Mouse (Mus musculus) kidney, postnatal 14 days (tissue): ENCODE results near the gene Draxin.
A peak's percentile ranks its signal among the peaks of the same experiment; 100 is the strongest.

Experiments
- DNase-seq: peaks from one replicate; pipeline ENCODE4 v3.0.0; 2022; ENCODE audit warnings: mixed read lengths

Draxin gene

GRCm38 (mm10) chr4:148114758-148115391 is 15.6 kb downstream of the Draxin start:
- peak; percentile 83 for DNase-seq

- no peak for DNase-seq
Observed at GRCm38 (mm10) chr4:148112519-148112918, 18.0 kb downstream of the Draxin start.

GRCm38 (mm10) chr4:148109215-148109614 is 21.3 kb downstream of the Draxin start:
- DNase-seq, result no peak

GRCm38 (mm10) chr4:148108565-148109100 is 21.9 kb downstream of the Draxin start:
- DNase-seq, result no peak

- peak; percentile 29 for DNase-seq
Observed at GRCm38 (mm10) chr4:148107621-148108291, 22.7 kb downstream of the Draxin start.

DNA sequence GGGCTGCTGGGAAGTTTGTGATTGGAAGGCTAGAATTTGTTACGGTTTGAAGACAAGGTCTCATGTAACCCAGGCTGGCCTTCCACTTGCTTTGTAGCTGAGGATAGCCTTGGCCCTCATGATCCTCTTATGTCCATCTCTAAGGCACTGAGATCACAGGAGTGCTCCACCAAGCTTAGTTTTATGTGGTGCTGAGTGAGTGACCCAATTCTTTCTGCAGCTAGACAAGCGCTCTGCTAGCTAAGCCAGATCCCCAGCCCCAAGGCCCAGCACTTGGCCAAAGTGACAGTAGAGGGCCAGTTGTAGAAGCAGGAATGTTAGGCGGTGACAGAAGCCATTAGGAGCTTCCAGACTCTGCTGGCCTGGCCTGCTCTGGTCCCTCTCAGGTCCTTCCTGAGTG is 26.4 kb downstream of the Draxin start:
- no peak for DNase-seq

DNA sequence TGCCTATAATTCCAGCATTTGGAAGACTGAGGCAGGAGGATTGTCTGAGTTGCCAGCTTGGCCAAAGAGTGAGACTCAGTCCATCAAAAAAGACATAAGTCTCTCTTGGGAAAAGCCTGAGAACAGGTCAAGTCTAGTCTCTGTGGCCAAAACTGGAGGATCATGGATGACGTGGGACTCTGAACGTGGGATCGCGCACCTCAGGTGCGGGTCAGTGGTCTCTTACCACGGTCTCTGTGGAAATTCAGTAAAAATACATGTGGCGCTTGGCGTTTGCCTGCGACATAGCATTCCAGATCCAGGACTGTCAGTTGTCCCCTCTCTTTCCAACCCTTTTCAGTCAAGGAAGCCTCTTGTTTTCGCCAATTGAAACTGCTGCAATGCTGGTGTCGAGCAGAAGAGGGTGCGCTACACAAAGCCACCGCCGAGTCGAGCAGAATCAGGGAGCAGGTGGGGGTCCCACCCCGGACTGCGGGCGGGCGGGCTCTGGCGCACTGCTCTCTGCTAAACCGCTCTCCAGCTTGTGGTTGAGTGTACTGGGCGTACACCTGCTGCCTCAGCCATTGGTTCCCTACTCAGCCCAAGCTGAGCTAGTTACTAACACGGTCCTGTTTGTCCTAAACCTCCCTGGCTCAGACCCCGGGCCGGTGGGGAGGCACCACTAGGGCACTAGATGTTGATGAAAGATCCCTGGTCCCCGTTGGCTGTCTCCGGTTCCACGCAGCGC is 28.5 kb downstream of the Draxin start:
- DNase-seq, result peak; percentile 63

- DNase-seq, result no peak
Observed at GRCm38 (mm10) chr4:148098666-148099065, 31.8 kb downstream of the Draxin start.

DNA sequence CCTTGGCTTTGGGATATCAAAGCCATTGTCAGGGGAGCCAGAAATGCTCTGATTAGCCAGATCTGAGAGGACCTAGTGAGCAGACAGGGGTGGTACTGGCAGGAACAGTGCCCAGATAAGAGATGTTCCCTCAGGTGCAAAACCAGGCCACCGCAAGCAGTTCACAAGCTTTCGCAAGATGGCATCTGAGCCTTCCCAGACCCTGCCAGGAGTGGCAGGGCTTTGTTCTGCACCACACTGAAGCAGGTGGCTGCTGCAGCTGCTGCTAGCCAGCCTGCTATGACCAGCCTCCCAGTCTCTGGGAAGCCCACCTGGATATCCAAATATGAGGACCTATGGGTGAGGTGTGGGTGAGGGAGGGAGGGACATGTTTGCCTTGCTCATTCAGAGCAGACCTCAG is 32.6 kb downstream of the Draxin start:
- no peak for DNase-seq

- no peak for DNase-seq
Observed at GRCm38 (mm10) chr4:148095081-148095480, 35.4 kb downstream of the Draxin start.

DNA sequence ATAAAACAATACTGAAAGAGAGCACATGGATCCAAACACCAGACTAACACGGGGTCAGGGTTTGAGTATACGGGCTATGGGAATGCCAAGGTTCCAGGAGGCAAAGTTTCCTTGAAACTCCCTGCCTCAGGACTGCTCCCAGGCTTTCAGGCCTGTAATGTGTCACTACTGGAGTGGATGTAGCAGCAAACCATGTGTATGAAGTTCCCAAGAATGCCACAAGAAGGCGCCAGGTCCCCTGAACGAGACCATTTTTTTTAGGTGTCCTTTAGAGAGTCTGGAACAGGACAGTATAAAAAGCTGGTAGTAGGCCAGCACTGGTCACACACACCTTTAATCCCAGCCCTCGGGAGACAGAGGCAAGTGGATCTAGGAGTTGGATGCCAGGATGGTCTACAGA is 36.3 kb downstream of the Draxin start:
- no peak for DNase-seq

DNA sequence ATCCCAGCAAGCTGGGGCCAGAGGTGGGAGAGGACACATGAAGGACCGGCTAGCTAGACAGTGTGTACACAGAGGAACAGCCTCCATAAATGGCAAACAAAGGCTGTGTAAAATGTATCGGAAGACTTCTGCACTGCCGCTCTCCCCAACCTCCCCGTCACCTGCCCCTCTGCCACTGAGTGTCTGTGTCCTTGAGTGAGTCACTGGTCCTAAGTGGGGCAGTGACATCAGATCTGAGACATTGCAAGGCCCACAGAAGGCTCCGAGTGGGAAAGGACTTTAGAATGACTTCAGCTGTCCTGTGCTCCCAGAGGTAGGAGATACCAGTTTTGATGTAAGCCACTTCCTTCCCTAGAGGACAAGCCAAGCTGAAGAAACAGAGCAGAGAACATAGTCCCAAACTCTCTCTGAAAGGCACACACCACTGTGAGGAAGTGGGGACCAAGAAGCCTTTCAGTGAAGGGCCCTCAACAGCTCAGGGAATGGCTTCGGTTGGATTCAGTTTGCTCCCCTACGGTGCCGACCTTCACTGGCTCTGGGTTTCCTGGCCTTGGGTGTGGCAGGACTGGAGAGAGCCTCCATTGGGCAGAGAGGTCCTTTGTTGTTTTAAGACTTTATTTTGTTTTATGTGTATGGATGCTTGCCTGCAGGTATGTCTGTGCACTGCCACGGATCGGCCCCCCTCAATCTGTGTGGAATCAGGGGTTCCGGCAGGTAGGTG is 37.8 kb downstream of the Draxin start:
- DNase-seq, result no peak

DNA sequence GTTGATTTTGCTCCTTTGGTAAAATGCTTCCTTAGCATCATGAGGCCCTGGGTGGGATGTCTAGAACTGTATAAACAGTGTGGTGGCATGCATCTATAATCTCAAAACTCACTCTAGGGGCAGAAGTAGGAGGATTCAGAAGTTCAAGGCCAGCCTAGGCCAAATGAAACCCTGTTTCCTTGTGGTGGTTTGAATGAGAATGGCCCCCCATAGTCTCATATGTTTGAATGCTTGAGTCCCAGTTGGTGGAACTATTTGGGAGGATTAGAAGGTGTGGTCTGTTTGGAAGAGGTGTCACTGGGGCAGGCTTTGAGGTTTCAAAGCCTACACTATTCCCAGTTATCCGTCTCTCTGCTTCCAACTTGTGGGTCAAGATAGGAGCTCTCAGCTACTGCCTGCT is 39.3 kb downstream of the Draxin start:
- no peak for DNase-seq

GRCm38 (mm10) chr4:148089166-148089565 is 41.3 kb downstream of the Draxin start:
- DNase-seq, result no peak

DNA sequence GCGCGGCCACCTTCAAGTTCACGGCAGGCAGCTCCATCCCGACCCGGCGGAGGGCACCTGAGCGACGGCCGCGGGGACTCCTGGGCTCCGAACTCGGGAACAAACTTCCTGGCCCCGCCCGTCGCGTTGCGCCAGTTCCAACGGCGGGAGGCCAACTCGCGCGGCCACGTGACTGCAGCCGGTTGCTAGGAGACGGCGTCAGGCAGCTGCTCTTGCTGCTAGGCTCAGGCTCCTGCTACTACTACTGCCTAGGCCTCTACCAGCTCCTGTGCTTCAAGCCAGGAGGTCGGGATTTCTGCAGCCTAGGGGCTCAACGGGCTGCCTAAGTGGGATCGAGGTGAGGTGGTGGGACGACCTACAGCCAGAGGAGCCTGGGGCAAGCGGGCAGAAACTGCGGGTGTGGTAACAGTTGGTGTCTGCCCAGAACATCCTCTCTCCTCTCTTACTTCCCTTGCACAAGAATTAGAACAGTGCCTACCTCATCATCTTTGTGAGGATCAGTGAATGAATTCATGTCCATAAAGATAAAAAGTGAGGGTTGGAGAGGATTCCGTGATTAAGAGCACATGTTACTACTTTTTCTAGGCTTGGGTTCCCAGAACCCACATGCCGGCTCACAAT is 42.5 kb downstream of the Draxin start, which contains the start of gene Agtrap:
Gene Agtrap (minus strand): TSS at position 125 of the 621 bp plus-strand sequence.
- peak; percentile 97 for DNase-seq

DNA sequence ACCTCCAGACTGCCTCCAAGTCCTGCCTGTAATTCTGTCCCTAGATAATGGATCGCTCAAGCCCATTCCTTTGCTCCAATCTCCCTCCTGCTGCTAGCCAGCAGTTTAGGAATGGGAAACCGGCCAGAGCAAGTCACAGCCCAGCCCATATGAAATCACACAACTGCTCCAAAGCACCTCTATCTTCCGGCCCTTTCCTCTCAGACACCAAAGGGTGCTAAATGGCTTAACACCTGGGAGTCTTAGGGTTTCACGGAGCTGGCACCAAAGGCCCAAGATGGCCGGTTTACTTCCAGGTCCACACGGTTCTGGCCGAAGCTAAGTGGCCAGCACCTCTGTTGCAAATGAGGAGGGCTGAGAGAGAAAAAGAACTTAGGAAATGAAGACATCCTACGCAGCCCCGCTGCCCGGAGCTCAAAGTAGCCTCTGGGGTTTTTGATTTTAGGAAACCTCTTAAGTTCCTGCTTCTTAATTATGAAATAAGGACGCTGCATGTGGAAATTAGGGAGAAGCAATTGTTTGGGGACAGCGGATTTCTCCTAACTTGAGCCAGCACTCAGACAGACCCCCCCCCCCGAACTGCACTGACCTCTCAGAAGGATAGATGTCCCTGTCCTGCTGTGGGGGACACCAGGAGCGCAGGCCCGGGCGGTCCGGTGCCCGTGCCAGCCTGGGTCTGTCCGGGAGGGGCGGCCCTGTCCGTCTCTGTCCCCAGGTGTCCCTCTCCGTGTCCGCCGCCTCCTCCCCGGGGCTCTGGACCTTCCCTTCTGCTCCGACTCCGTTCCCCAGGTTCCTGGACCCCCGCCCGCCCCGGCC is 43.2 kb downstream of the Draxin start:
- peak; percentile 67 for DNase-seq

DNA sequence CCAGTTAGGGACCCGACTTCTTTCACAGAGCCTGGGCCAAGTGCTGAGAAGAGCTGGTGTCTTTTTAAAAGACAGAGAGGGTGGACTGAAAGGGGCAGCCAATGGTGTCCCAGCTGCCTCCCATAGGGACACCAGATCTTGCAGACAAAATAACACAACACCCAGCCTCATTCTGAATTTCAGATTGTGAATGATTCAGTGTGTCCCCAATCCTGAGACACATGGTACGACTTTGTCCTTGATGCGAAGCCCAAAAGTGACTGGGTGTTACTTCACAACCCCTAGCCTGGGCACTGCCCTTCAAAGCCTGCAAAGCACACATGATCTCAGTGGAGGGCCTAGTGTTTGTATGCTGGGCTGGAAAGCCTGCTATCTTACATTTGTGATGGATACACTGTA is 44.6 kb downstream of the Draxin start:
- no peak for DNase-seq

DNA sequence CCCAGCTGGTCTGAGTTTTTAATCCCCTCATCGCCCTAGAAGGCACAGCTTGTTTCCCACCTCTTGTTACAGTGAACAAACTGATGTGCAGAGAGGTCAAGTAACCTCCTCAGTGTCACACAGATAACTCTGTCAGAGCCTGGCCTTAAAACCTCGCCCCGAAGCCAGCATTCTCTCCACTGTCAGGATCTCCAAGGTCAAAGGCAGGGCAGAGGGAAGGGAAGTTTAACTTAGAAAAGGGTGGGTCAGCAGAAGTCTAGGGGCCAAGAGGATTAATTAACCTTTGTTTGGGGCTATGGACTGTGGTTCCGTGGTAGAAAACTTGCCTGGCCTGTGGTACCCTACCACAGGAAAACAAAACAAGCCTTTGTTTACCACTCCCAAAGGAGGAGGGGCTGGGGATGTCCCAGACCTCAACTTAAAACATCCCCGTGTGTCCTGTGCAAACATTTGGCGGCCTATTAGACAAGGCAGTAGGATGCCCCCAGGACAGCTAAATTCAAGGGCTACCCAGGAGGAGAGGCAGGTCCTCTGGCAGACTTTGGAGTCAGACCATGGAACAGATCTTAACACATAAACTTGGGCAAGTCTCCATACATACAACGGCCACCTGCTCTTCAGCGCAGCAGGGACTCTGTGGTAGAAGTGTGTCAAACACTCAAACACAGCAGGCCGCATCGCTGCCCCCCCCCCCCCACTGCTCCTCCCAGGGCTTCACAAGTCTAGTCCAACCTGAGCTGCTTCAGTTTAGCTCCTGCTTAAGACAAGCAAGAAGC is 45.2 kb downstream of the Draxin start:
- peak; percentile 49 for DNase-seq

GRCm38 (mm10) chr4:148084261-148084714 is 46.2 kb downstream of the Draxin start:
- DNase-seq, result peak; percentile 71

GRCm38 (mm10) chr4:148083176-148083899 is 47.2 kb downstream of the Draxin start:
- DNase-seq, result peak; percentile 74
